ENCODE assay signal across 18 mouse cellular contexts in genomic region chr1:43297579-43297978, GRCm38 (mm10).
"Had no signal": no experiment of that assay in that cellular context is flagged by ENCODE, and none has a peak within 500 bp of the region (broad histone marks: within the 10 kb centered on the region; RNA-seq: fewer than 3 reads in every experiment).

No protein-coding gene starts in this region.

- DNase-seq: kidney, adult 11 months; kidney, postnatal 25 days; layer of hippocampus, adult 9-11 months; lung, adult 18-20 months; lung, postnatal 10 days; lung, postnatal 36 days; retina, postnatal 1 day; right cerebral cortex, postnatal 25 days; thymus, postnatal 25 days had no signal

- ATAC-seq: intestine, embryonic 15.5 days; midbrain, embryonic 13.5 days had no signal

- H3K9ac ChIP-seq: intestine, embryonic 15.5 days; lung, embryonic 15.5 days; midbrain, embryonic 13.5 days; neural tube, embryonic 12.5 days; stomach, embryonic 15.5 days had no signal

- H3K4me1 ChIP-seq: midbrain, embryonic 10.5 days; midbrain, embryonic 13.5 days; neural tube, embryonic 12.5 days; stomach, embryonic 15.5 days had no signal

- H3K27ac ChIP-seq: intestine, embryonic 15.5 days; kidney, postnatal 0 days; layer of hippocampus, adult 2 months; lung, embryonic 15.5 days; midbrain, embryonic 10.5 days; midbrain, embryonic 13.5 days; neural tube, embryonic 12.5 days; stomach, embryonic 15.5 days had no signal

- H3K36me3 ChIP-seq: intestine, embryonic 15.5 days; lung, embryonic 15.5 days; midbrain, embryonic 10.5 days; midbrain, embryonic 13.5 days; neural tube, embryonic 12.5 days; stomach, embryonic 15.5 days had no signal

- H3K4me3 ChIP-seq: intestine, embryonic 15.5 days; layer of hippocampus, adult 2 months; lung, embryonic 15.5 days; megakaryocyte, embryonic 14.5 days; midbrain, embryonic 10.5 days; midbrain, embryonic 13.5 days; neural tube, embryonic 12.5 days; stomach, embryonic 15.5 days had no signal

- H3K9me3 ChIP-seq: intestine, embryonic 15.5 days; lung, embryonic 15.5 days; megakaryocyte, embryonic 14.5 days; midbrain, embryonic 10.5 days; midbrain, embryonic 13.5 days; neural tube, embryonic 12.5 days; stomach, embryonic 15.5 days had no signal

- H3K27me3 ChIP-seq: intestine, embryonic 15.5 days; lung, embryonic 15.5 days; megakaryocyte, embryonic 14.5 days; midbrain, embryonic 13.5 days; neural tube, embryonic 12.5 days; stomach, embryonic 15.5 days had no signal

- H3K4me2 ChIP-seq: intestine, embryonic 15.5 days; lung, embryonic 15.5 days; midbrain, embryonic 13.5 days; neural tube, embryonic 12.5 days; stomach, embryonic 15.5 days had no signal
